Mouse (Mus musculus) CD8-positive naive resting alpha-beta T cell, adult 2 months (primary cell): ENCODE data around the gene Cdkn2aipnl.

Experiments
- DNase-seq, 2 experiments: peaks; one replicate each; pipeline ENCODE4 v3.0.0; 2022; ENCODE audit warnings: low read depth in 2 of 2, low spot score in 2 of 2

Cdkn2aipnl gene

GRCm38 (mm10) chr11:52003505-52003771 is 36.0 kb downstream of the Cdkn2aipnl start:
- no peak for DNase-seq

- DNase-seq: peak; percentile 82 to 88
These were observed 36.5 kb downstream of the Cdkn2aipnl start, which contains the start of gene Cdkl3 for GRCm38 (mm10) chr11:52003772-52004528. Gene Cdkl3, plus strand, starts transcription at chr11:52004221.

GRCm38 (mm10) chr11:52005586-52005985 is 38.1 kb downstream of the Cdkn2aipnl start:
- DNase-seq: no peak

GRCm38 (mm10) chr11:52011011-52011410 is 43.5 kb downstream of the Cdkn2aipnl start:
- DNase-seq: no peak

GRCm38 (mm10) chr11:52011541-52011940 is 44.1 kb downstream of the Cdkn2aipnl start:
- no peak for DNase-seq

- DNase-seq: no peak
These were observed 50.8 kb downstream of the Cdkn2aipnl start for GRCm38 (mm10) chr11:52018217-52018616.
